Mouse (Mus musculus) right cerebral cortex, postnatal 25 days (tissue): Measurements from ENCODE around the gene Chic1.

Source experiments
- DNase-seq: peaks from one replicate; pipeline ENCODE4 v3.0.0; 2022

Chic1 gene

DNA sequence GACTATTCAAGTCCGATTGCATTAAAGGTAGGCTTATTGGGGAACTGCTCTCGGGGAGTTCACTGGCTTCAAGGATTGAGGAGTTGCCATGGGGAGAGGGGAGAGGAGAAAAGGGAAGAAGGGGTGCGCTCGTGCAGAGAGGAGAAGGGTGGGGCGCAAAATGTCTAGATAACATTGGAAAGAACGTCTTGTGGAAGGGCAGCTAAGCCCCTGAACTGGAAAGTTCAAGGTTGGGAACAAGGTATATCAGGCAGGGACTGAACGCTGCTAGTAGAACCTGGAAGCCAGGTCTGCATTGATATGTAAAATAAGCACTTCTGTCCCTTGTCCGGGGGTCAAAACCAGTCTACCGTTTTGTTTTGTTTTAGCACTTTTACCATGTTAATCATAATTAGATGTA is 81.7 kb downstream of the Chic1 start:
- no peak for DNase-seq

GRCm38 (mm10) chrX:103440803-103441202 is 84.5 kb downstream of the Chic1 start:
- no peak for DNase-seq

- no peak for DNase-seq
Measured at GRCm38 (mm10) chrX:103443755-103444154, 87.5 kb downstream of the Chic1 start.
